Mouse (Mus musculus): ENCODE data around the gene Abcc2. TPM values are rescaled to one million over a fixed set of nuclear protein-coding genes. Genes with fewer than 3 reads are reported as not detected.

The Abcc2 gene
- polyA plus RNA-seq, 1 experiment from 2014 or later: not detected

- no peaks in the 10 kb centered on the region for H3K27me3 ChIP-seq
- no peak overlapping the region for H3K9ac ChIP-seq (replicated peaks)
- no peak overlapping the region for H3K4me2 ChIP-seq
- WGBS: 83% methylated on average over 10 of the region's 10 CpGs
- H3K36me3 ChIP-seq: no peaks in the 10 kb centered on the region
- H3K27ac ChIP-seq: no peak overlapping the region
- H3K9me3 ChIP-seq: no peaks in the 10 kb centered on the region
- no peak overlapping the region for H3K4me3 ChIP-seq (replicated peaks)
- no peak for ATAC-seq (ENCODE audit: insufficient number of reproducible peaks, insufficient read depth, low FRiP score, low TSS enrichment, low read depth)
- H3K4me1 ChIP-seq (replicated peaks): no peaks in the 10 kb centered on the region
Measured at GRCm38 (mm10) chr19:43813315-43813714, 31.3 kb downstream of the Abcc2 start.

- no peaks in the 10 kb centered on the region for H3K36me3 ChIP-seq
- ATAC-seq (ENCODE audit: insufficient number of reproducible peaks, insufficient read depth, low FRiP score, low TSS enrichment, low read depth): no peak
- no peak overlapping the region for H3K4me2 ChIP-seq
- WGBS: 72% methylated on average over 14 of the region's 14 CpGs
- H3K27me3 ChIP-seq: no peaks in the 10 kb centered on the region
- no peak overlapping the region for H3K9ac ChIP-seq (replicated peaks)
- H3K9me3 ChIP-seq: no peaks in the 10 kb centered on the region
- no peak overlapping the region for H3K4me3 ChIP-seq (replicated peaks)
- no peaks in the 10 kb centered on the region for H3K4me1 ChIP-seq (replicated peaks)
- H3K27ac ChIP-seq: no peak overlapping the region
Measured at GRCm38 (mm10) chr19:43815661-43816414, 33.8 kb downstream of the Abcc2 start.

- Histone ChIP-seq H3K27me3 (0 out of 2 replicates have a peak, but pooled peaks cover 2% of the 10 kb centered on the region), H3K27ac (no peak overlapping the region), H3K9me3 (no peaks in the 10 kb centered on the region), H3K4me3 (replicated peaks) (no peak overlapping the region), H3K4me2 (no peak overlapping the region), H3K9ac (replicated peaks) (no peak overlapping the region), H3K36me3 (no peaks in the 10 kb centered on the region), H3K4me1 (replicated peaks) (no peaks in the 10 kb centered on the region)
- WGBS: 82% methylated on average over 8 of the region's 8 CpGs
- no peak for ATAC-seq (ENCODE audit: insufficient number of reproducible peaks, insufficient read depth, low FRiP score, low TSS enrichment, low read depth)
Measured at GRCm38 (mm10) chr19:43826855-43827254, 44.9 kb downstream of the Abcc2 start.

- Histone ChIP-seq H3K4me1 (replicated peaks) (peaks cover 5% of the 10 kb centered on the region), H3K4me2 (peak overlapping the region; percentile 35), H3K9ac (replicated peaks) (no peak overlapping the region), H3K36me3 (no peaks in the 10 kb centered on the region), H3K9me3 (no peaks in the 10 kb centered on the region), H3K27ac (no peak overlapping the region), H3K4me3 (replicated peaks) (no peak overlapping the region), H3K27me3 (0 out of 2 replicates have a peak, but pooled peaks cover 2% of the 10 kb centered on the region)
- ATAC-seq (ENCODE audit: insufficient number of reproducible peaks, insufficient read depth, low FRiP score, low TSS enrichment, low read depth): no peak
- 31% methylated on average over 21 of the region's 21 CpGs for WGBS
Measured at GRCm38 (mm10) chr19:43832425-43833069, 50.6 kb downstream of the Abcc2 start.

DNA sequence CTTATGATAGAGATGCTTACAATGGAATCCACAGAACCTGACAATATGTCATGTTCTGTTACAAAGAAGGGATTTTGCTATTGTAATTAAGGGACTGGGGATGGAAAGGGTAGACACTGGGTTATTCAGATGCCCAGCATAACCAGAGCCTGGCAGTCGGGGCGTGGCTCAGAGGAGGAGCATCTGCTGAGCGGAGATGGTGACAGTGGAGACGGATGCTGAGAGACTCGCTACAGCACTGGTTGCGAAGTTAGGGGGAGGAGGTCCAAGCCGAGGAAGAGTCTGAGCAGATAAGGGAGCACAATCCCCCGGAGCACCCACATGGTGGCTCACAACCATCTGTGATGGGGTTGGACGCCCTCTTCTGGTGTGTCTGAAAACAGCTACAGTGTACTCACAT is 61.2 kb downstream of the Abcc2 start:
- Histone ChIP-seq H3K9ac (replicated peaks) (no peak overlapping the region), H3K27me3 (no peaks in the 10 kb centered on the region), H3K4me1 (replicated peaks) (no peaks in the 10 kb centered on the region), H3K4me2 (no peak overlapping the region), H3K36me3 (peaks cover 43% of the 10 kb centered on the region), H3K4me3 (replicated peaks) (no peak overlapping the region), H3K9me3 (no peaks in the 10 kb centered on the region), H3K27ac (no peak overlapping the region)
- ATAC-seq (ENCODE audit: insufficient number of reproducible peaks, insufficient read depth, low FRiP score, low TSS enrichment, low read depth): no peak
- WGBS: 82% methylated on average over 9 of the region's 9 CpGs

- H3K27ac ChIP-seq: no peak overlapping the region
Measured at GRCm38 (mm10) chr19:43845331-43845908, 63.4 kb downstream of the Abcc2 start.

GRCm38 (mm10) chr19:43847056-43847455 is 65.1 kb downstream of the Abcc2 start:
- Histone ChIP-seq H3K4me2 (no peak overlapping the region), H3K4me1 (replicated peaks) (no peaks in the 10 kb centered on the region), H3K27ac (no peak overlapping the region), H3K4me3 (replicated peaks) (no peak overlapping the region), H3K9me3 (no peaks in the 10 kb centered on the region), H3K9ac (replicated peaks) (no peak overlapping the region), H3K27me3 (no peaks in the 10 kb centered on the region), H3K36me3 (peaks cover 80% of the 10 kb centered on the region)
- WGBS: 89% methylated on average over 15 of the region's 15 CpGs
- no peak for ATAC-seq (ENCODE audit: insufficient number of reproducible peaks, insufficient read depth, low FRiP score, low TSS enrichment, low read depth)

More at GRCm38 (mm10) chr19:43845331-43845908, 63.4 kb downstream of the Abcc2 start:
- Histone ChIP-seq H3K27me3 (no peaks in the 10 kb centered on the region), H3K9me3 (no peaks in the 10 kb centered on the region), H3K4me1 (replicated peaks) (no peaks in the 10 kb centered on the region), H3K4me2 (no peak overlapping the region), H3K9ac (replicated peaks) (no peak overlapping the region), H3K36me3 (peaks cover 65% of the 10 kb centered on the region), H3K4me3 (replicated peaks) (no peak overlapping the region)
- WGBS: 35% methylated on average over 7 of the region's 7 CpGs
- ATAC-seq (ENCODE audit: insufficient number of reproducible peaks, insufficient read depth, low FRiP score, low TSS enrichment, low read depth): no peak

- no peak for ATAC-seq (ENCODE audit: insufficient number of reproducible peaks, insufficient read depth, low FRiP score, low TSS enrichment, low read depth)
- 95% methylated on average over 15 of the region's 15 CpGs for WGBS
- no peak overlapping the region for H3K27ac ChIP-seq
- no peak overlapping the region for H3K9ac ChIP-seq (replicated peaks)
- H3K4me3 ChIP-seq (replicated peaks): no peak overlapping the region
- H3K36me3 ChIP-seq: peaks cover 86% of the 10 kb centered on the region
- H3K4me2 ChIP-seq: no peak overlapping the region
- no peaks in the 10 kb centered on the region for H3K9me3 ChIP-seq
- H3K4me1 ChIP-seq (replicated peaks): no peaks in the 10 kb centered on the region
- no peaks in the 10 kb centered on the region for H3K27me3 ChIP-seq
Measured at GRCm38 (mm10) chr19:43847966-43848365, 66.0 kb downstream of the Abcc2 start.

- Histone ChIP-seq H3K4me3 (replicated peaks) (no peak overlapping the region), H3K27ac (no peak overlapping the region), H3K4me2 (no peak overlapping the region), H3K4me1 (replicated peaks) (no peaks in the 10 kb centered on the region), H3K36me3 (peaks cover 96% of the 10 kb centered on the region), H3K9me3 (no peaks in the 10 kb centered on the region), H3K9ac (replicated peaks) (no peak overlapping the region), H3K27me3 (no peaks in the 10 kb centered on the region)
- no peak for ATAC-seq (ENCODE audit: insufficient number of reproducible peaks, insufficient read depth, low FRiP score, low TSS enrichment, low read depth)
- 92% methylated on average over 11 of the region's 11 CpGs for WGBS
Measured at GRCm38 (mm10) chr19:43850026-43850425, 68.0 kb downstream of the Abcc2 start.

- 89% methylated on average over 21 of the region's 21 CpGs for WGBS
- Histone ChIP-seq H3K9ac (replicated peaks) (no peak overlapping the region), H3K9me3 (no peaks in the 10 kb centered on the region), H3K4me3 (replicated peaks) (no peak overlapping the region), H3K4me2 (no peak overlapping the region), H3K27me3 (no peaks in the 10 kb centered on the region), H3K27ac (no peak overlapping the region), H3K36me3 (peaks cover 96% of the 10 kb centered on the region), H3K4me1 (replicated peaks) (no peaks in the 10 kb centered on the region)
- ATAC-seq (ENCODE audit: insufficient number of reproducible peaks, insufficient read depth, low FRiP score, low TSS enrichment, low read depth): no peak
Measured at GRCm38 (mm10) chr19:43851996-43852630, 70.1 kb downstream of the Abcc2 start.

DNA sequence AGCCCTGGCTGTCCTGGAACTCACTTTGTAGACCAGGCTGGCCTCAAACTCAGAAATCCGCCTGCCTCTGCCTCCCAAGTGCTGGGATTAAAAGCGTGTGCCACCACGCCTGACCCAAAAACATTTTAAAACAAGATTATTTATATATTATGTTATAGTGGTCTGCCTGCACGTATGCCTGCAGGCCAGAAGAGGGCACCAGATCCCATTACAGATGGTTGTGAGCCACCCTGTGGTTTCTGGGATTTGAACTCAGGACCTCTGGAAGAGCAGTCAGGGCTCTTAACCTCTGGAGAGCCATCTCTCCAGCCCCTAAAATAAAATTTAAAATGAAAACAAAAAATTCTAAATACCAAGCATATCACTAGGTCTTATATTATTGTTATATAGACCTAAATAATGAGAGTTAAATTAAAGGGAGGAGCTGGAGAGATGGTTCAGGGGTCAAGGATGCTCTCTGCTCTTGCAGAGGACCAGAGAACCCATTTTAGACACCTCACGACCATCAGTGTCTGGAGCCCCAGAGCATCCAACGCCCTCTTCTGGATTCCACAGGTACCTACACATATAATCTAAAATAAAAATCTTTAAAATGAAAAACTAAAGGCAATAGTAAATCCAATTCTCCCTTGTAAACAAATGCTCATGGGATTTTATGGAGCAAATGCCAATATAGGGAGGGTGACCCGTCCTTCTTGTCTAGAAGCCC is 71.0 kb downstream of the Abcc2 start:
- H3K27ac ChIP-seq: no peak overlapping the region
- no peak overlapping the region for H3K9ac ChIP-seq (replicated peaks)
- no peaks in the 10 kb centered on the region for H3K9me3 ChIP-seq
- no peak for ATAC-seq (ENCODE audit: insufficient number of reproducible peaks, insufficient read depth, low FRiP score, low TSS enrichment, low read depth)
- H3K4me1 ChIP-seq (replicated peaks): no peaks in the 10 kb centered on the region
- H3K4me3 ChIP-seq (replicated peaks): no peak overlapping the region
- H3K27me3 ChIP-seq: no peaks in the 10 kb centered on the region
- WGBS: 79% methylated on average over 7 of the region's 7 CpGs
- H3K4me2 ChIP-seq: no peak overlapping the region
- peaks cover 93% of the 10 kb centered on the region for H3K36me3 ChIP-seq

All from limb, embryonic 12.5 days (tissue).